Mouse (Mus musculus) B cell, adult 67 days (primary cell): ENCODE results near the gene Olfr738. TPM values are rescaled to one million over a fixed set of nuclear protein-coding genes. Genes with fewer than 3 reads are reported as not detected.

Experiments used
- total RNA-seq, 2 experiments: library from RNA; stranded (reverse); gene quantifications; 4 replicates each; pipeline ENCODE4 v1.2.4; 2023

The Olfr738 gene
- not detected for total RNA-seq

GRCm38 (mm10) chr14:50407268-50407667 lies at the start of gene Olfr738:
Gene Olfr738, plus strand, starts transcription at chr14:50407568.

GRCm38 (mm10) chr14:50357593-50357992 lies 49.8 kb upstream of the Olfr738 start, which contains the start of gene Tlr11:
Gene Tlr11, plus strand, starts transcription at chr14:50357914.

GRCm38 (mm10) chr14:50380863-50381262 lies 26.5 kb upstream of the Olfr738 start, which contains the start of gene Olfr736:
Gene Olfr736, plus strand, starts transcription at chr14:50381163.

GRCm38 (mm10) chr14:50418326-50418725 lies 11.0 kb downstream of the Olfr738 start, which contains the start of gene Olfr739:
Gene Olfr739, plus strand, starts transcription at chr14:50418626.

GRCm38 (mm10) chr14:50445245-50445644 lies 37.9 kb downstream of the Olfr738 start, which contains the start of gene Olfr740:
Gene Olfr740, plus strand, starts transcription at chr14:50445545.

Other genes starting within 250 kb of the Olfr738 start
- gene Olfr730, start 219.4 kb upstream of the Olfr738 start, total RNA-seq = not detected
- gene Olfr731, start 165.7 kb upstream of the Olfr738 start, total RNA-seq = not detected
- gene Olfr732, start 123.4 kb upstream of the Olfr738 start, total RNA-seq = not detected
- not detected for gene Olfr733, start 106.0 kb upstream of the Olfr738 start, total RNA-seq
- not detected for gene Olfr734, start 80.8 kb upstream of the Olfr738 start, total RNA-seq
- gene Olfr735, start 58.7 kb upstream of the Olfr738 start, total RNA-seq = not detected
- not detected for gene Tlr11, start 49.7 kb upstream of the Olfr738 start, total RNA-seq
- not detected for gene Olfr736, start 26.4 kb upstream of the Olfr738 start, total RNA-seq
- gene Olfr739, start 11.1 kb downstream of the Olfr738 start, total RNA-seq = not detected
- gene Olfr740, start 38.0 kb downstream of the Olfr738 start, total RNA-seq = not detected
- not detected for gene Olfr741, start 65.2 kb downstream of the Olfr738 start, total RNA-seq
- gene Olfr742, start 96.0 kb downstream of the Olfr738 start, total RNA-seq = not detected
- gene Olfr743, start 114.3 kb downstream of the Olfr738 start, total RNA-seq = not detected
- gene Olfr744, start 207.3 kb downstream of the Olfr738 start, total RNA-seq = not detected
- not detected for gene Olfr745, start 231.8 kb downstream of the Olfr738 start, total RNA-seq
- not detected for gene Olfr746, start 239.5 kb downstream of the Olfr738 start, total RNA-seq